Mouse (Mus musculus) liver (tissue): ENCODE results near the gene Rab25.
A peak's percentile ranks its signal among the peaks of the same experiment; 100 is the strongest.

Source experiments
- DNase-seq: peaks from one replicate; pipeline ENCODE4 v3.0.0-alpha.2; 2020; ENCODE audit warnings: mixed read lengths

Gene Rab25

GRCm38 (mm10) chr3:88541622-88542401, 6.3 kb downstream of the Rab25 start:
- no peak for DNase-seq

DNA sequence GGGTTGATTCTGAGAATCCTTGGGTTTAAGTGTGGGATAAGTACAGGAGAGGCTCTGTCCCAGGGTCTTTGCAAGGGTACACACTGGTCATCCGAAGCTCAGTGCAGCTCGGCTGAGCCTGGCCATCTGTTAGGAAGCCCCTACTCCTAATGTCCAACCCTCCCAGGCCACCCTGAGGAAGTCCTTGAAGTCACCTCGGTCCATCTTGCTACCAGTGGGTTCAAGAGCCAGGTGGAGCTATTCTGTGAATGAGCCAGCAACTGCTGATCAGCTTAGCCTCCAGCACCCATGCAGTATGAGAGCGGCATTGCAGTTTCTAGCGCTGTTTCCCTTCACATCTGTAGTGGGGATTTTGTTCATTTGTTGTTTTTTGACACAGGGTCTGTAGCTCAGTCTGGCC, 8.0 kb downstream of the Rab25 start:
- no peak for DNase-seq

- DNase-seq, result no peak
These were observed 8.7 kb downstream of the Rab25 start for GRCm38 (mm10) chr3:88539397-88539796.

- DNase-seq, result no peak
These were observed 9.6 kb downstream of the Rab25 start for GRCm38 (mm10) chr3:88538271-88539145.

DNA sequence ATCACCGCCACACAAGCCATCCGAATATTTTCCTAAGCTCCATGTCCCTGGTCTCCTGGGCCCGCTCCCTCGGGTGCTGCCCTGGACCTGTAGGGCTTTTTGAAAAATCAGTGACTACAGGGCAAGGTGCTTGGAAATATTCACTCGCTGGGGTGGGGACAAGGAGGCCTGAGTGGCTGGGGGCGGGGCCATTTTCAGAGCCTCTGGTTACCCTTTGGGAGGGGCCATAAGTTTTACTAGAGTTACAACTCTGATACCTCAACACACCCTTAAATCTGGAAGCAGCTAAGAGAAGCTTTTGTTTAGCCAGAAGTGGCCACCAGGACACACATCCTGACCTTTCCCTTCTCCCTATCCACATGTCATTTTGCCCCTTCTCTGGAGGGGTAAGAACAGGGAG, 11.0 kb downstream of the Rab25 start:
- peak; percentile 35 for DNase-seq

DNA sequence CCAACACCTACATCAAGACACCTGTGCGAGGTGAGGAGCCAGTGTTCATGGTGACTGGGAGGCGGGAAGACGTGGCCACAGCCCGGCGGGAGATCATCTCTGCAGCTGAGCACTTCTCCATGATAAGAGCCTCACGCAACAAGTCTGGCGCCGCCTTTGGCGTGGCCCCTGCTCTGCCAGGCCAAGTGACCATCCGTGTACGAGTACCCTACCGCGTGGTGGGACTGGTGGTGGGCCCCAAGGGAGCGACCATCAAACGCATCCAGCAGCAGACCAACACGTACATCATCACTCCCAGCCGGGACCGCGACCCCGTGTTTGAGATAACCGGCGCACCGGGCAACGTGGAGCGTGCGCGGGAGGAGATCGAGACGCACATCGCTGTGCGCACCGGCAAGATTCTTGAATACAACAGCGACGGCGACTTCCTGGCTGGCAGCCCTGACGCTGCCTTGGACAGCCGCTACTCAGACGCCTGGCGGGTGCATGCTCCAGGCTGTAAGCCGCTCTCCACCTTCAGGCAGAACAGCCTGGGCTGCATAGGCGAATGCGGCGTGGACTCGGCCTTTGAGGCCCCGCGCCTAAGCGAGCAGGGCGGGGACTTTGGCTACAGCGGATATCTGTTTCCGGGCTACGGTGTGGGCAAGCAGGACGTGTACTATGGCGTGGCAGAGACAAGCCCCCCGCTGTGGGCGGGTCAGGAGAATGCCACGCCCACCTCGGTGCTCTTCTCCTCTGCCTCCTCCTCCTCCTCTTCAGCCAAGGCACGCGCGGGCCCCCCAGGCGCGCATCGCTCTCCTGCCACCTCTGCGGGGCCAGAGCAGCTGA, 11.8 kb downstream of the Rab25 start:
- DNase-seq, result peak; percentile 88

DNA sequence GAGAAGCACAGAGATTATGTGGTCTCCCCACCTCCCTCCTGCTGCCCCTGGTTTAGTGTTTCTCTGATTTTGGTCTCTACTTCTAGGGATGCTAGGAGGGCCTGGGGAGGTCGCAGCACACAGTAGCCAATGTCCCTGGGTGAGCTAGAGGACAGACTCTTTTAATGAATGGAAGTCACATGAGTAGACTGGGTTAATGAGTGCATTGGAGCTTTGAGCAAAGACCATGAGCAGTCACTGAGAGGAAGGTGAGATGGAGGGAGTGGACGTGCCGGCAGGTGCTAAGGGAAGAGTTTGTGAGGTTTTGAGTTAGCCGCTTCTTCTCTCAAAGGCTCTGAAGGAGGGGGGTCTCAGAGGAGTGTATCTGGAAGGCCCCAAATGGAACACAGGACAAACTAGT, 12.6 kb downstream of the Rab25 start:
- DNase-seq, result no peak

DNA sequence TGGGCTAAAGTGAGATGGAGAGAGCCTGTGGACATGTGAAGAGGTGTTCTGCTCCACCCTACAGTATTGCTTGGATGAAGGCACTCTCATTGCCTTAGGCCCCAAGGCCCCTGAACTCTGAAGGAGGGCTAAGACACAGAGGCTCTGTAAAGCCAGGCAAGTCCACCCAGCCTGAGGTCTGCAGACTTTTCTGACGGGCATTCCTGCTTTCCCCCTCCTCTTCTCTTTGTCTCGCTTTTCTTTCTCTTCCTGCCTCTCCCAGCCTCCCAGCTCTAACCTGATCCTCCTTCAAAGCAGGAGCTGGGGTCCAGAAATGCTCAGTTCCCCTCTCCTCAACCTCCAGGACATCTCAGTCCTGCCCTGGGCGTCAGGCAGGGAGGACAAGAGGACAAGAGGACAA, 13.1 kb downstream of the Rab25 start:
- no peak for DNase-seq

GRCm38 (mm10) chr3:88533706-88534105, 14.4 kb downstream of the Rab25 start:
- DNase-seq, result no peak

DNA sequence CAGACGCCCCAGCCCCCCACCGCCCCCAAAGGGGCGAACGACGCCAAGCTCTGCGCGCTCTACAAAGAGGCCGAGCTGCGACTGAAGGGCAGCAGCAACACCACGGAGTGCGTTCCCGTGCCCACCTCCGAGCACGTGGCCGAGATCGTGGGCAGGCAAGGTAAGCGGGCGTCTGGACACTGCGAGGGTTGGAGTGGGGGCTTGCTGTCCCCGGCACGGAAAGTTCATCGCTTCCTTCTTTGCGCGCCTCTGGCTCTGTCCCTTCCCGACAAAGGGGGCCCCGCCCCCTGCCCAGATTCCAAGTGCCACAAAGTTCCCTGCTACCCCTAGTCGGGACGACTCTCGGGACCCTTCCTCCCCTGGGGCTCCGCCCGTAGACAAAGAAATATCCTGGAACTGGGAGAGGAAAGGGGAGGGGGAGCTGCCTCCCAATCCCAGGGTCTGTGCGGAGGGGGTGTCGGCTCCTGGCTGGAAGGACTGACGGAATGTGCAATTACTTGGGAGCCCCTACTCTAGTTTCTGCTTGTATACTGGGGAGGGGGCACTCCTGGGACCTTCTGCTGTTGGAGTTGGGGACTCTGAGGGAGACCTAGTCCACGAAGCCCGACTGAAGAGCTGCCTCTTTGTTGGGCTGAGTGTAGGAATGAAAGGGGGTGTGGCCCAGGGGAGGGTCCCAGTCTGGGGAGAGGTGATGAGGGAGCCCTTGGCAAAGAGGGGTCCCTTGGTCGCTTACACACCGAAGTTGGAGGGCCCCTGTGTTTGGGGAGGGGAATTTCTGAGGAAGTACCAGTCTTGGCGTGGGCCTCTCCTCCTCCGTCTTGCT, 15.2 kb downstream of the Rab25 start:
- peak; percentile 22 for DNase-seq

- DNase-seq, result no peak
These were observed 15.8 kb downstream of the Rab25 start, which contains the start of gene Mex3a for GRCm38 (mm10) chr3:88532299-88532674. Mex3a (plus strand) TSS chr3:88532395.

DNA sequence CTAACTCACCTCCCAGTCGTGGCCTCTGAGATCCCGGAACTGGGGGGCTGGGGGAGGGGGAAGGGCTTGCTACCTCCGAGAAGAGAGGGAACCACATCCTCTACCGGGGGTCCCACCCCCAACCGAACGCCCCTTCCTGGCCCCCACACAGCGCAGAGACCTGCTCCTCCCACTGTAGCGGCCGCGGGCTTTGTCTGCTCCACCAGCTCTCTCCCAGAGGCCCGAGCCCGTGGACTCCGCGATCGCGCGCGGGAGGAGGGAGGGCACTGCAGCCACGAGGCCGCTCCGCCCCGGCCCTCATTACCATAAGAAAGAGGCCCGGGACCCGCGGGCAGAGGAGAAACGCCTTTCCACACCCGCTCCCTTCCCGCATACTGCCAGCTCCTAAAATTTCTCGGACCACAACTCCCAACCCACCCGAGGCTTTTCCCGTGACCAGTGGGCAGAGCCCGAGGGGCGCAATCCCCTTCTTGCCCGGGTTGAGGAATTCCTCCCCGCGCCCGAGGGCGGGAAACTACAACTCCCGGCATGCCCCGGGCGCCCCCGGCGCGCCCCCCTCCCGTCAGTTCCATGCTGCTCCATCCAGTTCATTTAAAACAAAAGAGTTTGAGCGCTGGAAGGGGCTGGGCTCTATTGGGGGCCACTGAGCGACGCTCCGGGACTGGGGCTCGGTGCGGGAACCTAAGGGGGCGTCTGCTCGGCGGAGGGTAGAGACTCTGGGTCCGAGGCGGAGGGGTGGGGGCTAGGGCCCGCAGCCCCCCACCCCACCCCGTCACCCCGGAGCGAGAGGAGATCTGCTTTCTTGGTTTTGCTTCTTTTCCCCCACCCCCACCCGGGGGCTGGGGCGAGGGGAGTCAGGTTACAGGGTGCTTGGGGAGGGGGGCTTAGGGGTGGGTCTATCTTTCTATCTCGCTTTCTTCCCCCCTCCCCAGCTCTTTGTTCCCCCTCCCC, 16.5 kb downstream of the Rab25 start:
- peak; percentile 82 for DNase-seq

- DNase-seq, result no peak
These were observed 17.8 kb downstream of the Rab25 start for GRCm38 (mm10) chr3:88530082-88530864.

- DNase-seq, result no peak
These were observed 18.7 kb downstream of the Rab25 start for GRCm38 (mm10) chr3:88529204-88530000.

- DNase-seq, result no peak
These were observed 19.5 kb downstream of the Rab25 start for GRCm38 (mm10) chr3:88528646-88529045.

DNA sequence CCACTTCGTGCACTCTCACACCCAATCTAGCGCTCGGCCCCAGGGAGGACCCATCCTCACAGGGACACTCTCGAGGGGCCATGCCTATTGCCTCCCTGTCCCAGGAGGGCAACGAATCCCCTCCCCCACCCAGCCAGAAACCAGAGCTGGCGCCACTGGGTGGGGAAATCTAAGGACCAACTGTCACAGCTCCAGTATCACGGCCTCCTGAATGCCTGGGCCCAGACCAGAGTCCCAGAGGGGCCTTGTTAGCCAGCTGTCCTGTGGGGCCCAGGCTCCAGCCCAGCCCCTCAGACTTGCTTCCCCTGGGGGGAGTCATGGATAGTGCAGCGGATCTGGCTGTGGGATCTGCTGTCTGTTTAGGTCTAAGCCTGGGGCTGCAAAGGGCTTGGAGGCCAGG, 20.5 kb downstream of the Rab25 start:
- no peak for DNase-seq

DNA sequence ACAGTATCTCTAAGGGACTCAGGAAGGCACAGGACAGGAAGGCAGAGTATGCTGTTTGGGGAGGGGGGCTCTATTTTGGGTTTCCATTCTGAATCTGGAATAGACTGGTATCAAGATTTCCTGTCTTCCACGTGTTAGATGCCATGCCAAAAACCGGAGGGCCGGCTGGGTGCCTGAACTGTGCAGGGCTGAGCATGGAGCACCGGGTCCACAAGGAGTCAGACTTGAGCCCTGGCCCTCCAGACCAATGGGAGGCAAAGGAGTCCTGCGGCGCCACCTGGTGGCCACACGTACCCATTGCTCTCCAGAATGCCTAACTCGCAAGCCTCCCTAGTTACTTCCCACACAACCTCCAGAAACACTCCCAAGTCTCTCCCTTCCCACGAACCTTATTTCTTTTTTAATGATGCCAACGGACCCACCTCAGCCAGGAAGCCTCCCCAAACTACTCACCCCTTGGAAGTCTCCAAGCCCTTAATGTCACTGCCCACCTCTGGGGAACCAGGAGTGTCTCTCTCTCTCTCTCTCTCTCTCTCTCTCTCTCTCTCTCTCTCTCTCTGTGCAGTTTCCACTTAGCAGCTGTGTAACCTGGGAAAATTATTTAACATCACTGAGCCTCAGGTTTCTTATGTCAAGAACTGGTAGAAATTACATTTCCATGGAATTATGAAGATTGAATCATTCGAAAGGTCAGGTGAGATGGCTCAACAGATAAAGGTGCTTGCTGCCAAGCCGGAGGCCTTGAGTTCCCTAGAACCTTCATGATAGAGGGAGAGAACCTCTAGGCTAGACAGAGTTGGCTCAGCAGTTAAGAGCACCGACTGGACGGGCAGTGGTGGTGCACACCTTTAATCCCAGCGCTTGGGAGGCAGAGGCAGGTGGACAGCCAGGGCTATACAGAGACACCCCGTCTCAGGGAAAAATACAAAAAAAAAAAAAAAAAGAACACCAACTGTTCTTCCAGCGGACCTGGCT, 21.7 kb downstream of the Rab25 start:
- DNase-seq, result peak; percentile 91

- no peak for DNase-seq
These were observed 23.1 kb downstream of the Rab25 start for GRCm38 (mm10) chr3:88525021-88525420.
